Comparison of ENCODE assay signal across 9 mouse cellular contexts in genomic region chr12:17271272-17271671, GRCm38 (mm10). TPM values are rescaled to one million over a fixed set of nuclear protein-coding genes. Genes with fewer than 3 reads are reported as not detected.
DNase-seq lines count a peak whose midpoint lies in the region; ATAC-seq and TF ChIP-seq lines count a peak whose summit lies in the region.
"Had no signal": no experiment of that assay in that cellular context is flagged by ENCODE, and none has a peak within 500 bp of the region (broad histone marks: within the 10 kb centered on the region; RNA-seq: fewer than 3 reads in every experiment).

No protein-coding gene starts in this region.

- H3K4me3 ChIP-seq in liver, adult 2 months (ENCODE audit: insufficient read depth, low read depth, low read length), result no peak overlapping the region
- no peak overlapping the region for H3K4me3 ChIP-seq in liver, embryonic 11.5 days (ENCODE audit: low read depth, low read length)
- H3K4me3 ChIP-seq in midbrain, embryonic 15.5 days, result no peak overlapping the region
- H3K4me3 ChIP-seq: heart, embryonic 15.5 days had no signal

- WGBS in liver, adult 2 months, result 86% methylated on average over 1 of the region's 1 CpGs
- 71% methylated on average over 1 of the region's 1 CpGs for WGBS in liver, embryonic 11.5 days
- WGBS in midbrain, embryonic 15.5 days, result 72% methylated on average over 1 of the region's 1 CpGs

- peak; percentile 51 to 77 for DNase-seq in cerebellum, postnatal 14 days
- DNase-seq in cerebellum, adult 8-10 months, result no peak
- DNase-seq in liver, adult 2 months (ENCODE audit: extremely low read depth, low read depth, low spot score), result peak; percentile 24
- no peak for DNase-seq in liver, embryonic 11.5 days (ENCODE audit: low spot score)
- DNase-seq in brain, adult 2 months (ENCODE audit: low read depth, low spot score), result peak; percentile 48
- peak; percentile 50 for DNase-seq in lung, postnatal 10 days
- DNase-seq in thymus, postnatal 25 days, result peak; percentile 60

- no peak for ATAC-seq in liver, embryonic 11.5 days (replicated peaks; ENCODE audit: low FRiP score)
- no peak for ATAC-seq in midbrain, embryonic 15.5 days (replicated peaks)

- TF ChIP-seq POLR2A in liver, adult 2 months (IDR thresholded peaks at IDR 0.05; ENCODE audit: extremely low read depth, insufficient read depth, low read length), result no peak

- no peak overlapping the region for H3K9ac ChIP-seq in liver, adult 2 months (ENCODE audit: low read depth, low read length)
- H3K9ac ChIP-seq in liver, embryonic 11.5 days (ENCODE audit: low read depth, low read length), result no peak overlapping the region
- no peak overlapping the region for H3K9ac ChIP-seq in midbrain, embryonic 15.5 days
- H3K9ac ChIP-seq: heart, embryonic 15.5 days had no signal

- peaks cover 23% of the 10 kb centered on the region for H3K4me1 ChIP-seq in liver, adult 2 months (ENCODE audit: control insufficient read depth, insufficient read depth, low read length)
- H3K4me1 ChIP-seq in liver, embryonic 11.5 days (replicated peaks; ENCODE audit: control insufficient read depth, insufficient read depth, low read length), result peaks cover 5% of the 10 kb centered on the region
- H3K4me1 ChIP-seq in midbrain, embryonic 15.5 days, result peaks cover 34% of the 10 kb centered on the region

- no peaks in the 10 kb centered on the region for H3K27me3 ChIP-seq in liver, adult 2 months (ENCODE audit: control insufficient read depth, insufficient read depth, low read length)
- H3K27me3 ChIP-seq in liver, embryonic 11.5 days (replicated peaks; ENCODE audit: control insufficient read depth, insufficient read depth, low read length), result no peaks in the 10 kb centered on the region
- no peaks in the 10 kb centered on the region for H3K27me3 ChIP-seq in midbrain, embryonic 15.5 days (replicated peaks)
- H3K27me3 ChIP-seq: heart, embryonic 15.5 days had no signal

- no peak overlapping the region for H3K27ac ChIP-seq in liver, adult 2 months (replicated peaks; ENCODE audit: insufficient read depth, low read depth, low read length)
- no peak overlapping the region for H3K27ac ChIP-seq in liver, embryonic 11.5 days (ENCODE audit: low read depth, low read length)
- H3K27ac ChIP-seq in midbrain, embryonic 15.5 days, result no peak overlapping the region
- H3K27ac ChIP-seq: heart, embryonic 15.5 days had no signal

- H3K9me3 ChIP-seq in liver, embryonic 11.5 days (ENCODE audit: control insufficient read depth, low read length), result no peaks in the 10 kb centered on the region
- no peaks in the 10 kb centered on the region for H3K9me3 ChIP-seq in midbrain, embryonic 15.5 days
- H3K9me3 ChIP-seq: heart, embryonic 15.5 days had no signal

- TF ChIP-seq CTCF in liver, adult 2 months (IDR thresholded peaks at IDR 0.05; ENCODE audit: low read depth, low read length), result peak; percentile 65

- H3K36me3 ChIP-seq in liver, adult 2 months (ENCODE audit: control insufficient read depth, insufficient read depth, low read length), result peaks cover 59% of the 10 kb centered on the region
- H3K36me3 ChIP-seq in liver, embryonic 11.5 days (ENCODE audit: control insufficient read depth, insufficient read depth, low read length), result peaks cover 49% of the 10 kb centered on the region
- peaks cover 49% of the 10 kb centered on the region for H3K36me3 ChIP-seq in midbrain, embryonic 15.5 days (replicated peaks)

- H3K79me2 ChIP-seq in liver, adult 2 months (ENCODE audit: control insufficient read depth, insufficient read depth, low read length), result peaks cover 16% of the 10 kb centered on the region; the same call in 1 of the 2 replicates

- no peak overlapping the region for H3K4me2 ChIP-seq in liver, embryonic 11.5 days
- H3K4me2 ChIP-seq in midbrain, embryonic 15.5 days, result no peak overlapping the region
- H3K4me2 ChIP-seq: heart, embryonic 15.5 days had no signal

RNA-seq across cellular contexts. Expression of gene Pdia6, which starts 4.9 kb away (rescaled TPM):
- 224 and 226 TPM in 2 replicates for total RNA-seq in liver, adult 2 months (2014; rRNA removed)
- 89.1 and 95.4 TPM in 2 replicates for polyA plus RNA-seq in liver, adult 2 months (2012; rRNA removed)
- polyA plus RNA-seq in liver, embryonic 11.5 days (2014; fragmentation: Nextera tagmentation; extraction: Ambion mirVana), result 476 and 508 TPM in 2 replicates
- polyA plus RNA-seq in midbrain, embryonic 15.5 days (2015; fragmentation: Nextera tagmentation; extraction: Ambion mirVana), result 270 and 273 TPM in 2 replicates

RNA-seq across cellular contexts. Expression of gene Atp6v1c2, which starts 57.9 kb away (rescaled TPM):
- not detected in 2 replicates for total RNA-seq in liver, adult 2 months (2014; rRNA removed)
- polyA plus RNA-seq in liver, adult 2 months (2012; rRNA removed), result not detected in 2 replicates
- polyA plus RNA-seq in liver, embryonic 11.5 days (2014; fragmentation: Nextera tagmentation; extraction: Ambion mirVana), result 0.43 TPM in 1 of 2 replicates, not detected in the other
- polyA plus RNA-seq in midbrain, embryonic 15.5 days (2015; fragmentation: Nextera tagmentation; extraction: Ambion mirVana), result 0.59 and 0.75 TPM in 2 replicates

Comparison
In these comparisons a context has a peak if more than half of its experiments do, and no peak if none do; other contexts are left out.
1. DNase-seq: peak in cerebellum, postnatal 14 days (2 of 2), liver, adult 2 months (single experiment), brain, adult 2 months (single experiment), lung, postnatal 10 days (single experiment) and thymus, postnatal 25 days (single experiment); none in cerebellum, adult 8-10 months (single experiment) and liver, embryonic 11.5 days (single experiment).